Mouse (Mus musculus) G1E-ER4 (cell line): Measurements from ENCODE around the gene Ccdc24. TPM values are rescaled to one million over a fixed set of nuclear protein-coding genes. Genes with fewer than 3 reads are reported as not detected.

Source experiments
- GATA1 ChIP-seq: IDR thresholded peaks from one replicate; pipeline ENCODE4 v1.8.0; 2012; ENCODE audit warnings: low read length, inconsistent platforms
- polyA plus RNA-seq: library from polyadenylated mRNA; stranded (reverse); fragments of >175 nt; gene quantifications from 2 replicates; pipeline ENCODE4 v1.2.3, GENCODE M21; 2012

Ccdc24 gene
- polyA plus RNA-seq, 1 experiment: not detected

DNA sequence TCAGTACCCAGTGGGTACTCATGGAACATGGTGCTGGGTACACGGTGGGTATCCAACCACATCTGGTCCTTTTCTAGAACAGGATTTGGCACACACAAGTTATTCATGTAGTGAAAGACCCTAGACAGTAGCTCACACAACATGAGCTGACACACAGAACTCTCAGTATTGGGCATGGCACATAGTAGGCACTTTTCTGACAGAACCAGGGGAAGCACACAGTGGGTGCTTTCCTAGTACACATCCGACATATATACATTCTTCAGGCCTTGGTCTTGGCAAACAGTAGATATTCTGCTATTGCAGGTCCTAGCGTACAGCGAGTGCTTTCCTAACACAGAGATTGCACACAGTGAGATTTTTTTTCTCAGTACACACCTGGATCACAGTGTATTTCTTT lies 26.1 kb downstream of the Ccdc24 start:
- TF ChIP-seq GATA1: no peak

DNA sequence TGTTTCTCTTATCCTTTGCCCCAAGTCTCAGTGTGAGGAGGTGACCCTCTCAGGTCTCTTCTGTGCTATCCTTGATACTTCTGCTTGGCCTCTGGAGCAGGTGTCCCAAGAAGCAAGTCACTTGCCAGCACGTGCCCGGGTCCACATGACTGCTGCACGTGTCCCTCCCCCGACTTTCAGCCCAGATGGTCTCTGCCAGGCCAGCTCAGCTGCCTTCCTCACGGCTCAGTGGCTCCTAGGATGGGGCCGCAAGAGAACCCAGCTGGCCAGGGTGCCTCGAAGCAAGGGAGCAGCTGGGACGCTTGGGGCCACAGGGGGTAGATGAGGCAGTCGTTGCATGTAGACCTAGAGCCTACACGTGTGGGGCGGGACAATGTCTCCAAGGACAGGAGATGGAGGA lies 27.0 kb downstream of the Ccdc24 start:
- TF ChIP-seq GATA1: no peak

DNA sequence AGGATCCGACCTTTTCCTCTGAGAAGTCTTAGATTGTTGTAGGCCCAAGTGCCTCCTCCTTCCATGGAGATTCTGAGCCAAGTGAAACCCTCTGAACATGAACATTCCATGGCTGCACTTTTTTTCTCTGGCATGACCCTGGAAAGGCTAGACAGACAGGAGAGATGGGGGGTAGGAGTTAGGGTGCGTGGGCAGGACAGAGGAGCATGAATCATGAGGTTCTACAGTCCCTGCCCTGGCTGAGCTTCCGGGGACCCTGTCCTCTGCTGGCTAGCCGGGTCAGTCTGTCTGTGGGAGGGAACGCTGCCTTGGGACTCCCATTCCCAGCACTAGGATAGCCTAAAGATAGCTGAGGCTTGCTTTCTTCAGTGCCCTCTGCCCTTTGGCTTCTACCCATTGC lies 27.9 kb downstream of the Ccdc24 start:
- no peak for TF ChIP-seq GATA1

DNA sequence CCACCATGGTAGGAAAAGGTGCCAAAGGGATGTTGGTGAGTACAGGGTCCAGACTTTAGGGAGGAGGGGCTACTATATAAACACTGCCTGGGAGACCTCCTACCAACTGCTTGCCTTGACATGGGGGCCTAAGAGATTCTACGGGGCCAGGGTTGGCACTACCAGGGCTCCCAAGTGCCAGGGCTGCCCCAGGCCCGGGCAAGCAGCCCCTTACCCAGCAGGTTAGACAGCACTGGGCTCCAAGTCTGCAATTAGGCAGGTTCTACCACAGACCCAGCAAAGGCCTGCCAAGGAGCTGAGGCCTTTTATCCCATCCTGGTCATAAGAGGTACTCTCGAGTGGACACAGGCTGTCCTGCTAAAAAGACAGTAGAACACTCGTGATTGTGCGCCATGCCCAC lies 29.3 kb downstream of the Ccdc24 start:
- no peak for TF ChIP-seq GATA1

- no peak for TF ChIP-seq GATA1
Observed at GRCm38 (mm10) chr4:117841566-117841965, 30.8 kb downstream of the Ccdc24 start.

- no peak for TF ChIP-seq GATA1
Observed at GRCm38 (mm10) chr4:117840821-117841220, 31.5 kb downstream of the Ccdc24 start.

DNA sequence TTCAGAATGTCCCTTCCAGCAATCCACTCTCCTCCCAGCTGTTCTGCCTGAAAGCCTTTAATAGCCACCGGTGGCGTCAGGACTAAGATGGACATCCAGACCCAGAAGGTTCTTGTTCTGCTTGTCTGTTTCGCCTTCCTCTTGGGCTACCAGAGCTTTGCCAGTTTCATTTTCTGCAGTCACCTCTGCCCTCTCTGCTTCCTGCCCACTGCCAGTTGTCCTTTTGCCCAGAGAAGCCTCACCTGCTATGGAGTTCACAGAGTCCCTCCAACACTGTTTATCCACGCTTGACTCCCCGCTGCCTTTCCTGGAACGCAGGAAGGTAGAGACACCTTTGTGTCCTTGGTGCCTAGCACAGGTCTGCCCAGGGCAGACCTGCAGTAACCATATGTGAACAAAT lies 33.0 kb downstream of the Ccdc24 start:
- no peak for TF ChIP-seq GATA1

DNA sequence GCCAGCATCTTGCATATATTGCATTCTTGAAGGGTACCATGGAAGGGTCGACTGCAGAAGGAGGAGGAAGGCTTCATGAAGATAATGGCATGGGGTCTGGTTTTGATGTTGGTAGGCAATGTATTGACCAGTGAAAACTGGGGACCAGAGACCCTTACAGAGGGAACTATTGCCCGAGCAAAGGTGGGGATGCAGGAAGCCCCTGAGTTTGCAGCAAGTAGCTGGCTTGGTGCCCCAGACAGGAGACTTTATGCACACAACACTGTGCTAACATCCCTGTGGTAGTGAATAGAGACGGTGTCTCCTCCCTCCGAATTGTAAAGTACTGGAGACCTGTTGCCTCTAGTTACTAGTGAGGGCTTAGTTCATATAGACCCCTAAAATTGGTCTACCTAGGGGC lies 35.1 kb downstream of the Ccdc24 start:
- TF ChIP-seq GATA1: no peak

- no peak for TF ChIP-seq GATA1
Observed at GRCm38 (mm10) chr4:117836204-117836767, 36.1 kb downstream of the Ccdc24 start.

DNA sequence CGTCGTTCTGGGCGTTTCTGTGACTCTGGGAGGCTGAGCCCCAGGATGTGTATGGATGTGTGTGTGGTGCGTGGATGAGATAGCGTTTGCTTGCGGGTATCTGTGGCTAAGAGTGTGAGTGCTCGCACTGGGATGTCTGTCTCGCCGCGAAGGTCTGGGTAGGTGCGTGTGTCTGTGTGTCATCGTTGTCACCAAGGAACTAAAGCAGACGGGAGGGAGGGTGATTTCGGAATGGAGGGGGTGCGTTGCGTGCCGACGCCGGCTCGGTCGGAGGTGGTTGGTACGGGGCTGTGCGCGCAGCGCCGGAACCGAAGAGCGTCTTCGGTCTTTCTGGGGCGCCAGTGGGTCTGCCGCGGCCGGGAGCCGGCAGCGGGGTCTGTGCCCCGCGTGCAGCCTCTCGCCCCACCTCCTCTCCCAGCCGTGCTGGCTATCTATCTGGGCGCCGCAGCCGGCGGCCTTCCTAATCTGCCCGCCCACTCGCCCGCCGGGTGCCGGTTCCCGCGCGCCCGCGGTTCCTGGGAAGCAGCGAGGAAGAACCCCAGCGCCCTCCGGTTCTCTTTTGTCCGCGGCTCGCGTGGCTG lies 36.7 kb downstream of the Ccdc24 start:
- TF ChIP-seq GATA1: no peak

DNA sequence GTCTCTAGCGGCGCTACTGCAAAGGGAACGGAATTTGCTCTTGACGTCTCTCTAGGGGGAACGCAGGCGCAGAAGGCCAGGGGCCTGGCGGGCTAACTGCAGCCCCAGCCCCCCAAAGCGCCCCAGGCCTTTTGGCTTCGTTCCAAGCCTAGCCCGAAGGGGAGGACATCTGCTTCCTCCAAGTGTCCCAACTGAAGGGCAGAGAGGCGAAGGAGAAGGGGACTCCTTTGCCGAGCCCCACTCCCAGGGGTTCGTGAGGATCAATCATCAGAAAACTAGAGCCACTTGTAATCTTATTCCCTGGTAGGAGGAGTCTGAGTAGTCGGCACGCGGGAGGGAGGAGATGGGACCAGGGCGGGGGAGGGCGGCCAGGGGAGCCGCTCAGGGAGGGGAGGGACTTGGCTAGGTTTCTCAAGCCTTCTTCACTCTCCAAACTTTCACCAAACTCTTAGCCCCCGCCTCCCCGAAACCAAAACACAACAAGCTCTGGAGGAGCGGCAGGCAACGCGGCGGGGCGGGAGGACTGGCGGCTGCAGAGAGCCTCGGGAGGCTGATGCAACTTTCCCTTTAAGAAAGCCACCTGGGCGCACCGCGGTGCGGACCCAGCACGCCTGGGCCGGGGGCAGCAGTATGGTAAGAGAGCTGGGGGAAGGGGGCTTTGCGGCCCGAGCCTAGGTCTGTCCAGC lies 37.4 kb downstream of the Ccdc24 start:
- no peak for TF ChIP-seq GATA1

DNA sequence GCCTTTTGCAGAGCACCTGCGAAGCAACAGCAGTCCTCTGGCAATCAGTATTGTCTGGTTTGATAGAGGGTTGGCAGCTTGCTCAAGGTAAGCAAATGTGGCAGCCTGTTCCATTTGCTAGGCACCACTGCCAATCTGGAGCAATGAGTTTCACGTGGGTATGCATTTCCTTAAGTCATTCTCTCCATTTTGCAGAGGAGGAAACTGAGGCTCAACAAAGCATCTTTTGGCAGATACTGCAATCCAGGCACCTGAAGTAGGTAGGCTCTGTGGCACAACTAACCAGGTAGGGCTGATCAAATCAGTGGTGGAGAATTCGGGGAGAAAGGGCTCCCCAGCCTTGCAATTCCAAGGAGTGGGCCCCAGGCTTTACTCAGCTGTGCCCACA lies 37.9 kb downstream of the Ccdc24 start, which contains the start of gene Slc6a9:
Slc6a9 (plus strand) TSS at position 50 of the 388 bp plus-strand sequence.
- TF ChIP-seq GATA1: no peak

- no peak for TF ChIP-seq GATA1
Observed at GRCm38 (mm10) chr4:117831920-117832691, 40.3 kb downstream of the Ccdc24 start.

GRCm38 (mm10) chr4:117831499-117831898 lies 40.9 kb downstream of the Ccdc24 start:
- TF ChIP-seq GATA1: no peak

DNA sequence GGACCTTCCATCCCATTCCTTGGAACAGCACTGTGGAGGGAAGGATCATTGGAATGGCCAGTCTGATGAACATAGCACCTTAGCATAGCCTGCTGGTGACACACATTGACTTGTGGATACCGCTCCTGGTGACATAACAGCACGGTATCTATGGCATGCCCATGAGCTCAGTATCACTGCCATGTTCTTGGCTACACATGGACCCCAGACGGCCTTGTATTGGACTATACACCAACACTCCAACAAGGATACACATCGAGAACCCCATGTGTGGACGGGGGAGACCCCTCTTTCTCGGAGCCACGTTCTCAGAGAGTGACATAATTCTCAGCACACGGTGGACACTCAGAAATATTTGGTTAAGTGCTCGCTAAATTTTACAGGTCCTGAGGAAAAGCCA lies 41.6 kb downstream of the Ccdc24 start:
- no peak for TF ChIP-seq GATA1

DNA sequence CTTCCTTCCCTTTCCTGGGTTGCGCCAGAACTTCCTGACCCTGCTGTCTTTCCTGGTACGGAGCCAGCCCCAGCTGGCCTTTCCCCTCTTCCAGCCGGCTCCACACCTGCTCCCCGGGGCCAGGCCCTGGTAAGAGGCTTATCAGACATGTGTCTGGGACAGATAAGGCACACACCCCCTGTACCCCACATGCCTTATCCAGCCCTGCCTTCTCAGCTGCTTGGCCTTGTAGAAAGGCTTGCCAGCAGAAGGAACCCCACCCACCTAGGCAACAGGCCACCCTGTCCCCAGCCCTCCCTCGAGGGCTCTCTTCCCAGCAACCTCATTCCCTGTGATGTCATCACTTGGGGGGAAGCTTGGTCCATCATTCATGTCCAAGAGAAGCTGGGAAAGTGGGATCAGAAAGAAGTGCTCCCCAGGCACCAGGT lies 42.2 kb downstream of the Ccdc24 start:
- TF ChIP-seq GATA1: peak; percentile 93
